In the genomic region with DNA sequence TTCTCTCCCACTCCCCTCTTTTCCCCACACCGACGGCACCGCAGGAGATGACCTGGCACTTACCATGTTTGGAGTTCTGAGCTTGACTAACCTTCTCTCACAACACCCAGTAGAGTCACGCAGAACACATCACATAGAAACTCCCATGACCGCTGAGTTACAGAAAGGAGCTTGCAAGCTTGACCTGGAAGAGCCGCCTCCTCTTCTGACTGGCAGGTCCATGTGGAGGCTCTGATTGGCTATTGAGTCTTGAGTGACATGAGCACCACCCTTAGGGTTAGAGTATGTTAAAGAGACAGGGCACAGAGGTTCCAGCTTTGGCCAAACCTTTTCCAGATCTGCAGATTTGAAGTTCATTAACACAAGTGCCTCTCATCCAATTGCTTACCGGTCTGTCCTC, we compare ENCODE assay signal across 8 mouse cellular contexts. TPM values are rescaled to one million over a fixed set of nuclear protein-coding genes. Genes with fewer than 3 reads are reported as not detected.
DNase-seq lines count a peak whose midpoint lies in the region; ATAC-seq and TF ChIP-seq lines count a peak whose summit lies in the region.
"Not testable (repeated sequence)": the region's sequence is repeated elsewhere in the genome, so short reads cannot be mapped to it uniquely, and the experiment has no call there.

Gm14326 (minus strand) TSS at position 153 of the 400 bp plus-strand sequence.

- not testable (repeated sequence) for ATAC-seq in forebrain, embryonic 16.5 days; liver, postnatal 0 days; neural tube, embryonic 13.5 days (ENCODE audit: low read depth); stomach, postnatal 0 days (ENCODE audit: low FRiP score, low TSS enrichment)

- H3K27ac ChIP-seq in forebrain, embryonic 16.5 days (ENCODE audit: low read length); liver, postnatal 0 days (ENCODE audit: low read depth); neural tube, embryonic 13.5 days (replicated peaks); stomach, postnatal 0 days (replicated peaks): not testable (repeated sequence)

- DNase-seq in CD4-positive, CD25-positive, alpha-beta regulatory T cell, adult 2 months (ENCODE audit: low read depth, low spot score), result peak; percentile 43
- DNase-seq in c-Kit-positive CD71-negative TER-119-negative erythroid progenitor cells, embryonic 14.5 days (ENCODE audit: low read depth), result peak; percentile 0
- DNase-seq in heart, postnatal 36 days, result peak; percentile 81 to 83
- DNase-seq in layer of hippocampus, adult 18-20 months (ENCODE audit: low spot score in 2 of 2), result peak; percentile 89 to 95
- peak; percentile 12 for DNase-seq in liver, postnatal 0 days
- peak; percentile 11 for DNase-seq in stomach, postnatal 0 days (ENCODE audit: low spot score)

- not testable (repeated sequence) for H3K9me3 ChIP-seq in forebrain, embryonic 16.5 days (ENCODE audit: control insufficient read depth, low read length); liver, postnatal 0 days (ENCODE audit: low read length); neural tube, embryonic 13.5 days; stomach, postnatal 0 days (ENCODE audit: control insufficient read depth, low read length)

- intact Hi-C loops in heart, postnatal 36 days (cut with DNase I), result not testable (repeated sequence)

- H3K9ac ChIP-seq in forebrain, embryonic 16.5 days (replicated peaks; ENCODE audit: low read depth, low read length), result 0 out of 2 replicates have a peak within 1 kb of the TSS, but pooled peaks have one; percentile 46
- 0 out of 2 replicates have a peak within 1 kb of the TSS, but pooled peaks have one; percentile 34 for H3K9ac ChIP-seq in liver, postnatal 0 days (replicated peaks)
- H3K9ac ChIP-seq in neural tube, embryonic 13.5 days, result peak within 1 kb of the TSS; percentile 67
- H3K9ac ChIP-seq in stomach, postnatal 0 days (ENCODE audit: low read length), result not testable (repeated sequence)

- not testable (repeated sequence) for H3K27me3 ChIP-seq in forebrain, embryonic 16.5 days (replicated peaks; ENCODE audit: control insufficient read depth, insufficient read depth, low read length); liver, postnatal 0 days (ENCODE audit: insufficient read depth, low read length); neural tube, embryonic 13.5 days; stomach, postnatal 0 days (ENCODE audit: control insufficient read depth, insufficient read depth, low read length)

- H3K36me3 ChIP-seq in forebrain, embryonic 16.5 days (ENCODE audit: control insufficient read depth, insufficient read depth); liver, postnatal 0 days (replicated peaks; ENCODE audit: insufficient read depth, low read length); neural tube, embryonic 13.5 days; stomach, postnatal 0 days (ENCODE audit: control insufficient read depth, insufficient read depth, low read length): not testable (repeated sequence)

- peak within 1 kb of the TSS; percentile 46 for H3K4me3 ChIP-seq in forebrain, embryonic 16.5 days (replicated peaks; ENCODE audit: low read length)
- peak within 1 kb of the TSS; percentile 43 for H3K4me3 ChIP-seq in liver, postnatal 0 days (ENCODE audit: low read depth, low read length)
- peak within 1 kb of the TSS; percentile 47 for H3K4me3 ChIP-seq in neural tube, embryonic 13.5 days
- peak within 1 kb of the TSS; percentile 35 for H3K4me3 ChIP-seq in stomach, postnatal 0 days (ENCODE audit: low read depth, low read length)

- not testable (repeated sequence) for H3K4me1 ChIP-seq in forebrain, embryonic 16.5 days (replicated peaks; ENCODE audit: control insufficient read depth, insufficient read depth, low read length); liver, postnatal 0 days (ENCODE audit: insufficient read depth); neural tube, embryonic 13.5 days (replicated peaks); stomach, postnatal 0 days (replicated peaks; ENCODE audit: control insufficient read depth, insufficient read depth)

- TF ChIP-seq CTCF in liver, postnatal 0 days (IDR thresholded peaks at IDR 0.05; ENCODE audit: low read depth); stomach, postnatal 0 days (IDR thresholded peaks at IDR 0.05; ENCODE audit: low read depth): not testable (repeated sequence)

- TF ChIP-seq EP300 in liver, postnatal 0 days (IDR thresholded peaks at IDR 0.05; ENCODE audit: low read depth); stomach, postnatal 0 days (optimal IDR thresholded peaks at IDR 0.05): not testable (repeated sequence)

- peak within 1 kb of the TSS; percentile 44 for H3K4me2 ChIP-seq in forebrain, embryonic 16.5 days (ENCODE audit: low read length)
- peak within 1 kb of the TSS; percentile 57; the same call in 1 of the 2 replicates for H3K4me2 ChIP-seq in liver, postnatal 0 days (ENCODE audit: low read depth, low read length)
- H3K4me2 ChIP-seq in neural tube, embryonic 13.5 days, result peak within 1 kb of the TSS; percentile 54
- peak within 1 kb of the TSS; percentile 37; the same call in 1 of the 2 replicates for H3K4me2 ChIP-seq in stomach, postnatal 0 days (replicated peaks; ENCODE audit: low read depth)

- WGBS in forebrain, embryonic 16.5 days, result 0% methylated on average over 3 of the region's 7 CpGs
- 0% methylated on average over 3 of the region's 7 CpGs for WGBS in liver, postnatal 0 days (ENCODE audit: insufficient replicate concordance)
- WGBS in neural tube, embryonic 13.5 days, result 0% methylated on average over 7 of the region's 7 CpGs
- WGBS in stomach, postnatal 0 days, result 0% methylated on average over 3 of the region's 7 CpGs

RNA-seq across cellular contexts. Expression of gene Gm14326, which starts in this region (rescaled TPM):
- 16.4 and 17.8 TPM in 2 replicates for polyA plus RNA-seq in forebrain, embryonic 16.5 days (2015; fragmentation: Nextera tagmentation; extraction: Ambion mirVana)
- 10 to 100 TPM; 38.3 to 40.4 TPM for total RNA-seq in heart, postnatal 36 days (2021)
- total RNA-seq in layer of hippocampus, adult 18-20 months (2021), result 10 to 100 TPM; 54.9 to 59.3 TPM
- 4.9 TPM in 2 replicates for polyA plus RNA-seq in liver, postnatal 0 days (2015; fragmentation: Nextera tagmentation; extraction: Ambion mirVana)
- 14.2 and 15.9 TPM in 2 replicates for polyA plus RNA-seq in neural tube, embryonic 13.5 days (2015; fragmentation: Nextera tagmentation; extraction: Ambion mirVana)
- 16.6 and 17.6 TPM in 2 replicates for polyA plus RNA-seq in stomach, postnatal 0 days (2015; fragmentation: Nextera tagmentation; extraction: Ambion mirVana)

Comparison
In these comparisons a context has a peak if more than half of its experiments do, and no peak if none do; other contexts are left out.
1. DNase-seq: peak in every context shown above with its lines; median percentile 92 in layer of hippocampus, adult 18-20 months; 82 in heart, postnatal 36 days; 43 in CD4-positive, CD25-positive, alpha-beta regulatory T cell, adult 2 months; 12 in liver, postnatal 0 days; 11 in stomach, postnatal 0 days; 0 in c-Kit-positive CD71-negative TER-119-negative erythroid progenitor cells, embryonic 14.5 days.